Mouse (Mus musculus): Measurements from ENCODE around the gene Fbxo9. TPM values are rescaled to one million over a fixed set of nuclear protein-coding genes. Genes with fewer than 3 reads are reported as not detected.
A peak's percentile ranks its signal among the peaks of the same experiment; 100 is the strongest.

The Fbxo9 gene
- polyA plus RNA-seq, 1 experiment from 2014 or later = 38.0 TPM

GRCm38 (mm10) chr9:78106821-78107220 is 2.0 kb downstream of the Fbxo9 start:
- Histone ChIP-seq H3K9me3 (replicated peaks; ENCODE audit: control insufficient read depth, low read length) (no peaks in the 10 kb centered on the region), H3K27ac (ENCODE audit: low read depth, low read length) (no peak overlapping the region), H3K27me3 (ENCODE audit: control insufficient read depth, insufficient read depth, low read length) (no peaks in the 10 kb centered on the region), H3K4me2 (peak overlapping the region; percentile 67), H3K4me3 (ENCODE audit: low read depth, low read length) (peak overlapping the region; percentile 93), H3K4me1 (ENCODE audit: control insufficient read depth, insufficient read depth, low read length) (peaks cover 3% of the 10 kb centered on the region), H3K9ac (ENCODE audit: low read depth, low read length) (no peak overlapping the region), H3K36me3 (ENCODE audit: control insufficient read depth, insufficient read depth, low read length) (no peaks in the 10 kb centered on the region)
- ATAC-seq (replicated peaks; ENCODE audit: insufficient number of reproducible peaks, low FRiP score, low TSS enrichment) = no peak
- WGBS (ENCODE audit: insufficient replicate concordance) = 75% methylated on average over 4 of the region's 4 CpGs

GRCm38 (mm10) chr9:78105501-78105932 is 3.3 kb downstream of the Fbxo9 start:
- WGBS (ENCODE audit: insufficient replicate concordance) = 61% methylated on average over 6 of the region's 6 CpGs
- Histone ChIP-seq H3K27me3 (ENCODE audit: control insufficient read depth, insufficient read depth, low read length) (no peaks in the 10 kb centered on the region), H3K4me3 (ENCODE audit: low read depth, low read length) (peak overlapping the region; percentile 14; the same call in 1 of the 2 replicates), H3K4me1 (ENCODE audit: control insufficient read depth, insufficient read depth, low read length) (peaks cover 3% of the 10 kb centered on the region), H3K9me3 (replicated peaks; ENCODE audit: control insufficient read depth, low read length) (no peaks in the 10 kb centered on the region), H3K36me3 (ENCODE audit: control insufficient read depth, insufficient read depth, low read length) (peaks cover 4% of the 10 kb centered on the region), H3K4me2 (peak overlapping the region; percentile 67), H3K9ac (ENCODE audit: low read depth, low read length) (peak overlapping the region; percentile 46; the same call in 1 of the 2 replicates), H3K27ac (ENCODE audit: low read depth, low read length) (peak overlapping the region; percentile 76)
- ATAC-seq (replicated peaks; ENCODE audit: insufficient number of reproducible peaks, low FRiP score, low TSS enrichment) = peak; percentile 52; the same call in 1 of the 2 replicates

DNA sequence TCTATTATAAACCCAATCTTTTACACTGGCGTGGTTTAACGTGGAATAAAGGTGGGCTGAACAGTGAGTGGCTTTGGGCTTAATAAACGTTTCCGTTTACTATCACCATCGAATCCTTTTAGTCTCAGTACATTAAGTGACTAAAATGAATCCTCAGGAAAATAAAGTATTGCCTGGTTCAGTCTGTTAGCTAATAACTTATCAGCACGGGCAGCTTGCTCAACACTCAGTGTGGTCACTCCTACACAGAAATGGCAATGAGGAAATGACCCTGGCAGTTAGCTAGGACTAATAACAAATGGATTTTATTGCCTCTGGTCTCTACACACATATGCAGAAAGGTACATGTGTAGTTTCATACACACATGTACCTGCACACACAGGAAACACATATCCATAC is 3.9 kb downstream of the Fbxo9 start:
- Histone ChIP-seq H3K9ac (ENCODE audit: low read depth, low read length) (no peak overlapping the region; the same call in 1 of the 2 replicates), H3K36me3 (ENCODE audit: control insufficient read depth, insufficient read depth, low read length) (peaks cover 8% of the 10 kb centered on the region), H3K9me3 (replicated peaks; ENCODE audit: control insufficient read depth, low read length) (no peaks in the 10 kb centered on the region), H3K27me3 (ENCODE audit: control insufficient read depth, insufficient read depth, low read length) (no peaks in the 10 kb centered on the region), H3K4me3 (ENCODE audit: low read depth, low read length) (no peak overlapping the region; the same call in 1 of the 2 replicates), H3K4me2 (peak overlapping the region; percentile 24; the same call in 1 of the 2 replicates), H3K27ac (ENCODE audit: low read depth, low read length) (peak overlapping the region; percentile 46), H3K4me1 (ENCODE audit: control insufficient read depth, insufficient read depth, low read length) (peaks cover 3% of the 10 kb centered on the region)
- ATAC-seq (replicated peaks; ENCODE audit: insufficient number of reproducible peaks, low FRiP score, low TSS enrichment) = no peak
- WGBS (ENCODE audit: insufficient replicate concordance) = 80% methylated on average over 6 of the region's 6 CpGs

DNA sequence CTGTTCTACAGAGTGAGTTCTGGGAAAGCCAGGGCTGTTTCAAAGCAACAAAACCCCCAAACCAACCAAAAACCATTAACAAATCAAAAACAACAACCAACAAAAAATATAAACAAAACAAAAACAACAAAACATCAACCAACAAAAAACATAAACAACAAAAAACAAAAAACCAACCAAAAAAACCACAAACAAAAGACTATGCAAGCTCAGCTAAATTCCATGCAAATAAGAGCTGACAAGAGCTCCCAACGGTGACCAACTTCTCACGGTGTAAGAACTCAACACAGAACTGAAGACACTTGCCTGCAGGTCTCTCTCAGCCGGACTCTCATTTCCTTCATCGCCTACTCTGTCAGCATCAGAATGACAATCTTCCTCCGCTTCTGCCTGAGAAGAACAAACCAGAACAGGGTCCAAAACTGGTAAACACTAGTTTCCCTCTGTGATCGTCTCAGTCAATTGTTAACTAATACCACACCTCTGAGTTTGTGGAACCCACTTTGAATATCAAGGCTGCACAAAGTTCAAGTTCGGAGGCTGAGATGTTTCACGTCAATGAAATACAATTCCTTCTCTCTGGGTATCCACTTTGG is 4.8 kb downstream of the Fbxo9 start:
- no peaks in the 10 kb centered on the region for H3K9me3 ChIP-seq (replicated peaks; ENCODE audit: control insufficient read depth, low read length)
- H3K36me3 ChIP-seq (ENCODE audit: control insufficient read depth, insufficient read depth, low read length) = peaks cover 11% of the 10 kb centered on the region
- no peak for ATAC-seq (replicated peaks; ENCODE audit: insufficient number of reproducible peaks, low FRiP score, low TSS enrichment)
- no peaks in the 10 kb centered on the region for H3K27me3 ChIP-seq (ENCODE audit: control insufficient read depth, insufficient read depth, low read length)
- H3K4me1 ChIP-seq (ENCODE audit: control insufficient read depth, insufficient read depth, low read length) = peaks cover 3% of the 10 kb centered on the region
- H3K4me3 ChIP-seq (ENCODE audit: low read depth, low read length) = no peak overlapping the region
- no peak overlapping the region for H3K27ac ChIP-seq (ENCODE audit: low read depth, low read length)
- 90% methylated on average over 8 of the region's 8 CpGs for WGBS (ENCODE audit: insufficient replicate concordance)
- H3K9ac ChIP-seq (ENCODE audit: low read depth, low read length) = no peak overlapping the region
- no peak overlapping the region for H3K4me2 ChIP-seq

DNA sequence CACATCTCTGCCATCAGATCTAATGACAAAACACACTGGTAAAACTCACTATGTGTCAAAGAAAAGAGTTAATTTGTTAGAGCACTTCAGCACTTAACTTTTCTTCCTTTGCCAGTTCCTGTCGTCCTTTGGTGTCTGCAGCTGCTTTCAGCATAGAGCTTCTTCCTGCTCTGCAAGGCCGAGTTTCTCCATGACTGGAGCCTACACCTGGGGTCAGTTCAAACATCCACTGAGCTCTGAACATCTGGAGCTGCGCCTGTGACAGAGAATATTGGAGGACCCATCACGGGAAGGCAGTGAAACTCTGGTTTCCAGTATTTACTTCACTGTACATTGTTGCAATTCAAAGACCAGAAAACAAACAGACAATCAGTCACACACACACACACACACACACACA is 7.4 kb downstream of the Fbxo9 start:
- Histone ChIP-seq H3K4me1 (ENCODE audit: control insufficient read depth, insufficient read depth, low read length) (no peaks in the 10 kb centered on the region; the same call in none of the 2 replicates), H3K36me3 (ENCODE audit: control insufficient read depth, insufficient read depth, low read length) (peaks cover 27% of the 10 kb centered on the region), H3K4me3 (ENCODE audit: low read depth, low read length) (no peak overlapping the region), H3K27ac (ENCODE audit: low read depth, low read length) (no peak overlapping the region), H3K9me3 (replicated peaks; ENCODE audit: control insufficient read depth, low read length) (no peaks in the 10 kb centered on the region; the same call in 1 of the 2 replicates), H3K27me3 (ENCODE audit: control insufficient read depth, insufficient read depth, low read length) (no peaks in the 10 kb centered on the region), H3K9ac (ENCODE audit: low read depth, low read length) (no peak overlapping the region), H3K4me2 (no peak overlapping the region)
- 75% methylated on average over 4 of the region's 4 CpGs for WGBS (ENCODE audit: insufficient replicate concordance)
- ATAC-seq (replicated peaks; ENCODE audit: insufficient number of reproducible peaks, low FRiP score, low TSS enrichment) = no peak

DNA sequence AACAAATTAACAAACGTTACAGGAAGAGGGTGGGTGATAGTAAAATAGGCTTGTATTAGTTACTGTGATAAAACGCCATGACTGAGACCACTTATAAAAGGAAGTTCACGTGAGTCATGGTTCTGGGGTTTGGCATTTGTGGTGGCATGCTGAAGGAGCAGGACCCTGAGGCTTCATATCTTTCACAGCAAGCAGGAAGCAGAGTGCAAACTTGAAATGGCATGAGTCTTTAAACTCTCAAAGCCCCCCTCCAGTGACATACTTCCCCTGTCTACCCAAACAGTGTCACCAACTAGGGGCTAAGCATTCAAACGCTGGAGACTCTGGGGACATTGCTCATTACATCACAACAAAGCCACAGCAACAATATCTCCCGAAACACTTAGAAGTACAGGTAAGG is 7.9 kb downstream of the Fbxo9 start:
- Histone ChIP-seq H3K27me3 (ENCODE audit: control insufficient read depth, insufficient read depth, low read length) (no peaks in the 10 kb centered on the region), H3K36me3 (ENCODE audit: control insufficient read depth, insufficient read depth, low read length) (peaks cover 29% of the 10 kb centered on the region), H3K27ac (ENCODE audit: low read depth, low read length) (no peak overlapping the region), H3K4me3 (ENCODE audit: low read depth, low read length) (no peak overlapping the region), H3K4me2 (no peak overlapping the region), H3K4me1 (ENCODE audit: control insufficient read depth, insufficient read depth, low read length) (no peaks in the 10 kb centered on the region; the same call in none of the 2 replicates), H3K9me3 (replicated peaks; ENCODE audit: control insufficient read depth, low read length) (no peaks in the 10 kb centered on the region; the same call in 1 of the 2 replicates), H3K9ac (ENCODE audit: low read depth, low read length) (no peak overlapping the region)
- no peak for ATAC-seq (replicated peaks; ENCODE audit: insufficient number of reproducible peaks, low FRiP score, low TSS enrichment)
- WGBS (ENCODE audit: insufficient replicate concordance) = 70% methylated on average over 5 of the region's 5 CpGs

- Histone ChIP-seq H3K36me3 (ENCODE audit: control insufficient read depth, insufficient read depth, low read length) (peaks cover 31% of the 10 kb centered on the region), H3K27me3 (ENCODE audit: control insufficient read depth, insufficient read depth, low read length) (no peaks in the 10 kb centered on the region), H3K27ac (ENCODE audit: low read depth, low read length) (no peak overlapping the region), H3K4me2 (no peak overlapping the region), H3K4me3 (ENCODE audit: low read depth, low read length) (no peak overlapping the region), H3K9ac (ENCODE audit: low read depth, low read length) (no peak overlapping the region), H3K4me1 (ENCODE audit: control insufficient read depth, insufficient read depth, low read length) (no peaks in the 10 kb centered on the region; the same call in 1 of the 2 replicates), H3K9me3 (replicated peaks; ENCODE audit: control insufficient read depth, low read length) (no peaks in the 10 kb centered on the region; the same call in 1 of the 2 replicates)
- 95% methylated on average over 6 of the region's 6 CpGs for WGBS (ENCODE audit: insufficient replicate concordance)
- ATAC-seq (replicated peaks; ENCODE audit: insufficient number of reproducible peaks, low FRiP score, low TSS enrichment) = no peak
Observed at GRCm38 (mm10) chr9:78096376-78096775, 12.5 kb downstream of the Fbxo9 start.

GRCm38 (mm10) chr9:78095686-78096085 is 13.2 kb downstream of the Fbxo9 start:
- Histone ChIP-seq H3K9ac (ENCODE audit: low read depth, low read length) (no peak overlapping the region), H3K9me3 (replicated peaks; ENCODE audit: control insufficient read depth, low read length) (no peaks in the 10 kb centered on the region; the same call in 1 of the 2 replicates), H3K4me2 (no peak overlapping the region), H3K36me3 (ENCODE audit: control insufficient read depth, insufficient read depth, low read length) (peaks cover 28% of the 10 kb centered on the region), H3K27me3 (ENCODE audit: control insufficient read depth, insufficient read depth, low read length) (no peaks in the 10 kb centered on the region), H3K4me3 (ENCODE audit: low read depth, low read length) (no peak overlapping the region), H3K4me1 (ENCODE audit: control insufficient read depth, insufficient read depth, low read length) (no peaks in the 10 kb centered on the region), H3K27ac (ENCODE audit: low read depth, low read length) (no peak overlapping the region)
- no peak for ATAC-seq (replicated peaks; ENCODE audit: insufficient number of reproducible peaks, low FRiP score, low TSS enrichment)
- 92% methylated on average over 12 of the region's 12 CpGs for WGBS (ENCODE audit: insufficient replicate concordance)

GRCm38 (mm10) chr9:78090596-78090995 is 18.3 kb downstream of the Fbxo9 start:
- no peak overlapping the region for H3K4me3 ChIP-seq (ENCODE audit: low read depth, low read length)
- 97% methylated on average over 3 of the region's 3 CpGs for WGBS (ENCODE audit: insufficient replicate concordance)
- H3K27me3 ChIP-seq (ENCODE audit: control insufficient read depth, insufficient read depth, low read length) = no peaks in the 10 kb centered on the region
- peaks cover 4% of the 10 kb centered on the region for H3K36me3 ChIP-seq (ENCODE audit: control insufficient read depth, insufficient read depth, low read length)
- peaks cover 12% of the 10 kb centered on the region; the same call in 1 of the 2 replicates for H3K4me1 ChIP-seq (ENCODE audit: control insufficient read depth, insufficient read depth, low read length)
- H3K9ac ChIP-seq (ENCODE audit: low read depth, low read length) = no peak overlapping the region
- no peaks in the 10 kb centered on the region for H3K9me3 ChIP-seq (replicated peaks; ENCODE audit: control insufficient read depth, low read length)
- no peak overlapping the region for H3K27ac ChIP-seq (ENCODE audit: low read depth, low read length)
- no peak for ATAC-seq (replicated peaks; ENCODE audit: insufficient number of reproducible peaks, low FRiP score, low TSS enrichment)
- no peak overlapping the region for H3K4me2 ChIP-seq
